Mouse (Mus musculus) myocyte (in vitro differentiated cells): ENCODE results near the gene Trmt10b. TPM values are rescaled to one million over a fixed set of nuclear protein-coding genes. Genes with fewer than 3 reads are reported as not detected.
A peak's percentile ranks its signal among the peaks of the same experiment; 100 is the strongest.

Source experiments
- H3K27me3 ChIP-seq: one replicate; pipeline ENCODE4 v1.6.1; 2011; ENCODE audit not compliant: control insufficient read depth, insufficient read depth, insufficient read length
- H3K36me3 ChIP-seq: one replicate; pipeline ENCODE4 v1.6.1; 2011; ENCODE audit not compliant: control insufficient read depth, insufficient read depth
- H3K4me2 ChIP-seq: one replicate; pipeline ENCODE4 v1.6.1; 2011; ENCODE audit warnings: low read depth, control low read depth
- H3K4me3 ChIP-seq: one replicate; pipeline ENCODE4 v1.5.1; 2011; ENCODE audit warnings: mild to moderate bottlenecking, control low read depth, moderate library complexity
- H3K79me2 ChIP-seq: one replicate; pipeline ENCODE4 v1.6.1; 2011; ENCODE audit not compliant: control insufficient read depth, insufficient read depth
- H3ac ChIP-seq: one replicate; pipeline ENCODE4 v1.6.1; 2011; ENCODE audit not compliant: control insufficient read depth, insufficient read length
- CEBPB ChIP-seq: IDR thresholded peaks from 2 replicates; pipeline ENCODE4 v1.6.1; 2011; ENCODE audit warnings: mild to moderate bottlenecking, moderate library complexity; ENCODE audit not compliant: poor library complexity, insufficient read depth, severe bottlenecking
- E2F4 ChIP-seq: IDR thresholded peaks from one replicate; pipeline ENCODE4 v1.6.1; 2011; ENCODE audit warnings: mild to moderate bottlenecking, control low read depth, moderate library complexity; ENCODE audit not compliant: insufficient read depth
- MAX ChIP-seq: IDR thresholded peaks from one replicate; pipeline ENCODE4 v1.6.1; 2011; ENCODE audit warnings: low read depth, mild to moderate bottlenecking, control low read depth
- MYOD1 ChIP-seq, 3 experiments: IDR thresholded peaks; one replicate each; pipeline ENCODE4 v1.6.1; 2011; ENCODE audit warnings: control low read depth in 2 of 3, low read depth in 2 of 3, mild to moderate bottlenecking in 2 of 3, moderate library complexity in 1 of 3; ENCODE audit not compliant: insufficient read length in 2 of 3, control insufficient read depth in 1 of 3
- MYOG ChIP-seq, 3 experiments: IDR thresholded peaks; one replicate each; pipeline ENCODE4 v1.6.1; 2011; ENCODE audit warnings: control low read depth in 2 of 3, low read depth in 2 of 3, mild to moderate bottlenecking in 2 of 3; ENCODE audit not compliant: insufficient read length in 2 of 3, control insufficient read depth in 1 of 3, insufficient read depth in 1 of 3
- POLR2A ChIP-seq: IDR thresholded peaks from one replicate; pipeline ENCODE4 v1.6.1; 2011; ENCODE audit warnings: low read depth, mild to moderate bottlenecking, control low read depth, moderate library complexity; ENCODE audit not compliant: insufficient read length
- POLR2AphosphoS2 ChIP-seq: IDR thresholded peaks from one replicate; pipeline ENCODE4 v1.6.1; 2011; ENCODE audit warnings: low read depth, control low read depth; ENCODE audit not compliant: insufficient read length
- REST ChIP-seq: IDR thresholded peaks from one replicate; pipeline ENCODE4 v1.6.1; 2011; ENCODE audit warnings: mild to moderate bottlenecking, control low read depth, moderate library complexity; ENCODE audit not compliant: insufficient read depth, insufficient read length
- SRF ChIP-seq: IDR thresholded peaks from one replicate; pipeline ENCODE4 v1.6.1; 2011; ENCODE audit warnings: low read depth; ENCODE audit not compliant: control insufficient read depth, insufficient read length
- TCF12 ChIP-seq: IDR thresholded peaks from one replicate; pipeline ENCODE4 v1.6.1; 2011; ENCODE audit warnings: mild to moderate bottlenecking, control low read depth; ENCODE audit not compliant: poor library complexity, insufficient read depth, severe bottlenecking
- TCF3 ChIP-seq: IDR thresholded peaks from one replicate; pipeline ENCODE4 v1.6.1; 2011; ENCODE audit warnings: low read depth, control low read depth; ENCODE audit not compliant: insufficient read length
- USF1 ChIP-seq: IDR thresholded peaks from one replicate; pipeline ENCODE4 v1.6.1; 2011; ENCODE audit warnings: low read depth, mild to moderate bottlenecking, control low read depth, moderate library complexity
- polyA plus RNA-seq: library from polyadenylated mRNA; unstranded; fragments of >200 nt; fragmentation: generic; extraction: Trizol; gene quantifications from one replicate; pipeline ENCODE4 v1.2.1, GENCODE M21; 2012; ENCODE audit warnings: missing spikeins

The Trmt10b gene
- polyA plus RNA-seq, 1 experiment: 4.4 TPM

DNA sequence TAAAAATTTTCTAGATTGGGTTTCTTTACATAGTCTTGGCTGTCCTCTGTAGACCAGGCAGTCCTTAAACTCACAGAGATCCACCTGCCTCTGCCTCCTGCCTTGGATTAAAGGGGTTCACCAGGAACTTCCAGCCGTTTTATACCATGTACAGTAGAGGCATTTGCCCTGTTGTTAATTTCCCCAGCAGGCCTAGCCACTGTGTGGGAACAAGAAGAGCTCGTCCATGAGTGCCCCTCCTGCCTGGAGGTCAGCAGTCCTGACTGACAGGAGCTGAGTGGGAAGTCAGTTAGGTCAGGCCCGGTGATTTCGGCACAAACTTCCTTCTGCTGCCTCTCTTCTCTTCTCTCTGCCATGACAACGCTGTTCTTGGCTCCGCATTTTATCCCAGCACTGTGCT lies 11.7 kb downstream of the Trmt10b start:
- Histone ChIP-seq H3K27me3 (no peaks in the 10 kb centered on the region), H3K4me2 (no peak overlapping the region), H3K4me3 (no peak overlapping the region), H3K79me2 (no peaks in the 10 kb centered on the region), H3K36me3 (peaks cover 7% of the 10 kb centered on the region), H3ac (no peak overlapping the region)
- no peak for TF ChIP-seq POLR2A

DNA sequence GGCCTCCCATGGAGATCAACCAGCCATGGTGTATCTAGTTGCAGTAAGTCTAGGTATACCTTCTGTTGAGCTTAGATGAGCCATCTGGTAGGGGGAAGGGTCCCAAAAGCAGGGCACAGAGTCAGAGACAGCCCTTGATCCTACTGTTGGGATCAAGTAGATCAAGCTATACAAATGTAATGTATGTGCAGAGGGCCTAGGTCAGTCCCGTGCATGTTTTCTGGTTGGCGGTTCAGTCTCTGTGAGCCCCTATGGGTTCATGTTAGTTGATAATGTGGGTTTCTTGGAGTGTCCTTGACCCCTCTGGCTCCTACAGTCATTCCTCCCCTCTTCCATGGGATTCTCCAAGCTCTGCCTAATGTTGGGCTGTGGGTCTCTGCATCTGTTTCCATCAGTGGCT lies 14.1 kb downstream of the Trmt10b start:
- H3ac ChIP-seq: no peak overlapping the region
- H3K4me2 ChIP-seq: no peak overlapping the region
- H3K27me3 ChIP-seq: no peaks in the 10 kb centered on the region
- H3K4me3 ChIP-seq: no peak overlapping the region
- H3K36me3 ChIP-seq: peaks cover 10% of the 10 kb centered on the region
- no peaks in the 10 kb centered on the region for H3K79me2 ChIP-seq
- TF ChIP-seq TCF12: no peak
- TF ChIP-seq POLR2A: no peak
- TF ChIP-seq MYOG (IDR thresholded peaks at IDR 0.05; ENCODE audit: control insufficient read depth in 1 of 3, insufficient read depth in 1 of 3, insufficient read length in 2 of 3, low read depth in 2 of 3): no peak
- no peak for TF ChIP-seq CEBPB
- TF ChIP-seq MYOD1 (IDR thresholded peaks at IDR 0.05; ENCODE audit: control insufficient read depth in 1 of 3, insufficient read length in 2 of 3, low read depth in 2 of 3): no peak
- no peak for TF ChIP-seq MAX
- no peak for TF ChIP-seq E2F4
- TF ChIP-seq USF1: no peak
- TF ChIP-seq TCF3: no peak
- no peak for TF ChIP-seq POLR2AphosphoS2
- no peak for TF ChIP-seq REST
- no peak for TF ChIP-seq SRF

DNA sequence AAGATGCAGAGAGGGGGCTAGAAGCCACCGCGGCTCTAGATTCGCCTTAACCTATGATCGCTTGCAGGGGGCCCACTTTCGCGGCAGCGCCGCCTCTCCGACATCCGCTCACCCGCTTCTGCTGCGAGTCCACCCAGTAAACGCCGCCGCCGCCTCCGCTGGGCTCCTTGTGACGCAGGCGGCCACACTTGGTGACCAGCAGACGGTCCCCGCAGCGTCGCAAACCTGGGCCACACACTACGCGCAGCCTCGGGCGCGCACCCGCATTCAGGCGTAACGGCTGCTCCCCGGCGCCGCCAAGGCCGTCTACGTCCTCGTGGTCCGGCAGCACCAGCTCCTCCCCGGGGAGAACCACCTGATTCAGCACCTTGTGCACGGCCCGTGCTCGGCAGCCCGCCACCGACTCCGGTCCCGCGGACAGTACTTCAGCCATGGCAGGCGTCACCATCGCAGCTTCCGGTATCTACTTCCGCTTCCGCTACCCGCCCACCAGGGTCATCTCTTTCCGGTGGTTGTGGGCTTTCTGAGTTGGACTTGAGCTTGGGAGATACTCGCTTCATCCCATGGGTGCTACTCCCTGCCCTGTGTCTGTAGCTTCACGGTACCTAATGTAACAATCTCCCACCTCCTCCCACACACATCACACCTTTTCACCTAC lies 23.4 kb downstream of the Trmt10b start:
- Histone ChIP-seq H3K27me3 (no peaks in the 10 kb centered on the region), H3K4me2 (peak overlapping the region; percentile 81), H3K36me3 (peaks cover 4% of the 10 kb centered on the region), H3K4me3 (peak overlapping the region; percentile 65), H3ac (peak overlapping the region; percentile 39), H3K79me2 (peaks cover 12% of the 10 kb centered on the region)
- TF ChIP-seq CEBPB (no peak), SRF (no peak), E2F4 (no peak), MYOG (IDR thresholded peaks at IDR 0.05; ENCODE audit: control insufficient read depth in 1 of 3, insufficient read depth in 1 of 3, insufficient read length in 2 of 3, low read depth in 2 of 3) (peak in 2 of 3 experiments; percentile 29 to 49), MYOD1 (IDR thresholded peaks at IDR 0.05; ENCODE audit: control insufficient read depth in 1 of 3, insufficient read length in 2 of 3, low read depth in 2 of 3) (peak in 1 of 3 experiments; percentile 42), TCF3 (no peak), POLR2A (peak; percentile 94), POLR2AphosphoS2 (peak; percentile 85), REST (no peak), MAX (no peak), USF1 (no peak), TCF12 (no peak)

DNA sequence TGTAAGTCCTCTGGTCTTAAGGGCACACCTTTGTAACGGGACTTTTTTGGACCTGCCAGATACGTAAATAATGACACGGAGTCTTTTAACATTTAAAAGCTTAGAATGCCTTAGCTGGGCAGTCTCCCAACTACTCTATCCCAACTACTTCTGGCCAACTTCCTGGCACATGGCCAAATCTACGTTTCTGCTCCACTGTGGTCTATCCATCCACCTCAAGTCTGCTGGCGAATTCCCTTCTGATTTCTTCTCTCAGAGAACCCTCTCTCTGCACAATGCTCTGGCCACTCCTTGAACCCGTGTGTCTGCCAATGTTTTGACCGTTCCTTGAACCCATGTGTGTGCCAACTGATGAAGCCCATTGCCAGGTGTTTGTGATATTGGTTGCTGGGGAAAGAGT lies 34.2 kb downstream of the Trmt10b start:
- TF ChIP-seq MYOG (IDR thresholded peaks at IDR 0.05; ENCODE audit: control insufficient read depth in 1 of 3, insufficient read depth in 1 of 3, insufficient read length in 2 of 3, low read depth in 2 of 3): no peak
- no peak for TF ChIP-seq POLR2AphosphoS2
- TF ChIP-seq SRF: no peak
- no peak for TF ChIP-seq MYOD1 (IDR thresholded peaks at IDR 0.05; ENCODE audit: control insufficient read depth in 1 of 3, insufficient read length in 2 of 3, low read depth in 2 of 3)
- no peak for TF ChIP-seq CEBPB
- TF ChIP-seq MAX: no peak
- no peak for TF ChIP-seq USF1
- no peak for TF ChIP-seq REST
- TF ChIP-seq TCF12: no peak
- no peak for TF ChIP-seq POLR2A
- TF ChIP-seq TCF3: no peak
- no peak overlapping the region for H3K4me3 ChIP-seq
- no peak overlapping the region for H3ac ChIP-seq
- no peaks in the 10 kb centered on the region for H3K79me2 ChIP-seq
- H3K36me3 ChIP-seq: no peaks in the 10 kb centered on the region
- no peaks in the 10 kb centered on the region for H3K27me3 ChIP-seq
- H3K4me2 ChIP-seq: no peak overlapping the region

DNA sequence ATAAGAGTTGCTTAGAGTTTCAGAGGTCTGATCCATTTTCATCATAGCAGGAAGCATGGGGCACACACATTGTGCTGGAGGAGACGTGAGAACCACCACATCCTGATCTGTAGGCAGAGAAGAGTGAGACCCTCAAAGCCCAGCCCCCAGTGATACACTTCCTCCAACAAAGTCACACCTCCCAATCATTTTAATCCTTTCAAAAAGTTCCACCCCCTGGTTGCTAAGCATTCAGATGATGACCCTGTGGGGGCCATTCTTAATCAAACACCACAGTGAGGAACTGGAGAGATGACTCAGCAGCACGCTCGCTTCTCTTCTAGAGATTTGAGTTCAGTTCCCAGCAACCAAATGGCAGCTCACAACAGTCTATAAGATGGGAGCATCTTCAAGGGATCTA lies 35.5 kb downstream of the Trmt10b start:
- H3K79me2 ChIP-seq: no peaks in the 10 kb centered on the region
- no peak overlapping the region for H3ac ChIP-seq
- TF ChIP-seq E2F4: no peak
- no peak for TF ChIP-seq SRF
- no peak for TF ChIP-seq TCF3
- no peak for TF ChIP-seq REST
- no peak for TF ChIP-seq MYOD1 (IDR thresholded peaks at IDR 0.05; ENCODE audit: control insufficient read depth in 1 of 3, insufficient read length in 2 of 3, low read depth in 2 of 3)
- TF ChIP-seq POLR2AphosphoS2: no peak
- no peak for TF ChIP-seq MAX
- no peak for TF ChIP-seq USF1
- TF ChIP-seq TCF12: no peak
- no peaks in the 10 kb centered on the region for H3K27me3 ChIP-seq
- H3K4me3 ChIP-seq: no peak overlapping the region
- H3K4me2 ChIP-seq: no peak overlapping the region
- no peaks in the 10 kb centered on the region for H3K36me3 ChIP-seq
